Mouse (Mus musculus) neural tube, embryonic 12.5 days (tissue): Measurements from ENCODE around the gene Sclt1. TPM values are rescaled to one million over a fixed set of nuclear protein-coding genes. Genes with fewer than 3 reads are reported as not detected.

Experiments used
- ATAC-seq: fragments of 200-750 bp; cut with Nextera tagmentation; 2 replicates; pipeline ENCODE4 v1.8.0; 2017; ENCODE audit warnings: low read depth, mild to moderate bottlenecking, moderate TSS enrichment, moderate library complexity; ENCODE audit not compliant: low FRiP score
- H3K27ac ChIP-seq: fragments of 300-500 bp; sonication (generic); 2 replicates; pipeline ENCODE4 v1.5.1; 2016
- H3K27me3 ChIP-seq: fragments of 300-500 bp; sonication (generic); replicated peaks from 2 replicates; pipeline ENCODE4 v1.6.1; 2016; ENCODE audit warnings: mild to moderate bottlenecking
- H3K36me3 ChIP-seq: fragments of 300-500 bp; sonication (generic); 2 replicates; pipeline ENCODE4 v1.6.1; 2016; ENCODE audit warnings: mild to moderate bottlenecking
- H3K4me1 ChIP-seq: fragments of 300-500 bp; sonication (generic); 2 replicates; pipeline ENCODE4 v1.6.1; 2016
- H3K4me2 ChIP-seq: fragments of 300-500 bp; sonication (generic); replicated peaks from 2 replicates; pipeline ENCODE4 v1.6.1; 2016; ENCODE audit warnings: mild to moderate bottlenecking
- H3K4me3 ChIP-seq: fragments of 300-500 bp; sonication (generic); 2 replicates; pipeline ENCODE4 v1.5.1; 2016
- H3K9ac ChIP-seq: fragments of 300-500 bp; sonication (generic); 2 replicates; pipeline ENCODE4 v1.6.1; 2016; ENCODE audit warnings: mild to moderate bottlenecking
- H3K9me3 ChIP-seq: fragments of 300-500 bp; sonication (generic); 2 replicates; pipeline ENCODE4 v1.6.1; 2016; ENCODE audit warnings: mild to moderate bottlenecking
- WGBS: fragments of 180-500 bp; shearing (Covaris S2); methylation state at CpG from one replicate; pipeline ENCODE4 v1.1.7; 2016; 5-methylcytosine and 5-hydroxymethylcytosine counted together
- polyA plus RNA-seq: library from polyadenylated mRNA; unstranded; fragments of >200 nt; fragmentation: Nextera tagmentation; extraction: Ambion mirVana; gene quantifications from 2 replicates; pipeline ENCODE4 v1.2.1, GENCODE M21; 2016

Gene Sclt1
- polyA plus RNA-seq, 1 experiment from 2014 or later, result 24.5 TPM

GRCm38 (mm10) chr3:41581436-41581835 lies 160.9 kb downstream of the Sclt1 start:
- H3K27me3 ChIP-seq, result no peaks in the 10 kb centered on the region
- no peaks in the 10 kb centered on the region for H3K9me3 ChIP-seq
- no peaks in the 10 kb centered on the region for H3K36me3 ChIP-seq
- H3K9ac ChIP-seq, result peak overlapping the region; percentile 21; the same call in 1 of the 2 replicates
- no peak overlapping the region for H3K4me3 ChIP-seq
- peaks cover 27% of the 10 kb centered on the region for H3K4me1 ChIP-seq
- ATAC-seq, result no peak
- 28% methylated on average over 8 of the region's 8 CpGs for WGBS
- no peak overlapping the region for H3K27ac ChIP-seq
- H3K4me2 ChIP-seq, result no peak overlapping the region

DNA sequence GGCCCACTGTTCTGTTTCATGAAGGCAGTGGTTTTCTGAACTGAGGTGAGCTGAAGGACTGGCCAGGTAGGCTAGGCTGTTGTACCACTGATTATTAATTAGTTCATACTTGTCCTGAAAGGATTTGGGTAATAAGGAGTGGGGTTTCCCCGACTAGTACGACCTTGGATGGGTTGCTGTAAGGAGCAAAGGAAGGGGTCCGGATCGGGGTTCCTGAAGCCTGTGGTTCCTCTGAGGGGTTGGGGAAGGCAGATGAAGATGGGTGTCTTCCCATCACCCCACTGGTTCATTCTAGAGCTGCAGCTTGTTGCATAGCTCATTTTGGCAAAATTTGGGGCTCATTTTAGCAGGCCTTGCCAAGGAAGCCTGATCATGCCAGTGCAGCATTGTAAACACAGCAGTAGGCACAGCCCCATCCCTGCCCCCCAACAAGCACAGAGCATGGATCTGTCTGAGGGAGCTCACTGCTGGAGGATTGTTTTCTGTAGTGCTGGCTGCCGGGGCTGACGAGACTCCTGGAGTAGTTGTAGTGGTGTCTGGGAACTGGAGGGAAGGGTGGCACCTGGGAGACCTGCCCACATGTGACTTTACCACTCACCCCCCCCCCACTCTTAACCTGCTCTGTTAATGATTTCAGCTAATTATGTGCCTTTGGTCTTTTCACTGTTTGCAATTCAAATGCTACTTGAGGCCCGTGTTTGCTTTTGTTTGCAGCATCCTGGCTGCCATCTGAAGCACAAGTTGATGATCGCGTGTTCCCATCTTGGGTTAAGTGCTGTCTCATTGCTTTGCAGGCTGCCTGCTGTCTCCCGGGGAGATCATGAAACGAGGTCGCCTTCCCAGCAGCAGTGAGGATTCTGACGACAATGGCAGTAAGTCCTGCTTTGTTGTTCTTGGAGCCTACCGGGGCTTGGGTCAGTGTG lies 161.7 kb downstream of the Sclt1 start:
- H3K4me3 ChIP-seq, result no peak overlapping the region
- H3K4me1 ChIP-seq, result peaks cover 27% of the 10 kb centered on the region
- H3K4me2 ChIP-seq, result peak overlapping the region; percentile 12; the same call in 1 of the 2 replicates
- H3K27me3 ChIP-seq, result no peaks in the 10 kb centered on the region
- peak overlapping the region; percentile 21; the same call in 1 of the 2 replicates for H3K9ac ChIP-seq
- no peak overlapping the region for H3K27ac ChIP-seq
- ATAC-seq, result 0 out of 2 replicates have a peak, but pooled peaks have one; percentile 25
- H3K9me3 ChIP-seq, result no peaks in the 10 kb centered on the region
- H3K36me3 ChIP-seq, result no peaks in the 10 kb centered on the region
- 29% methylated on average over 14 of the region's 14 CpGs for WGBS

DNA sequence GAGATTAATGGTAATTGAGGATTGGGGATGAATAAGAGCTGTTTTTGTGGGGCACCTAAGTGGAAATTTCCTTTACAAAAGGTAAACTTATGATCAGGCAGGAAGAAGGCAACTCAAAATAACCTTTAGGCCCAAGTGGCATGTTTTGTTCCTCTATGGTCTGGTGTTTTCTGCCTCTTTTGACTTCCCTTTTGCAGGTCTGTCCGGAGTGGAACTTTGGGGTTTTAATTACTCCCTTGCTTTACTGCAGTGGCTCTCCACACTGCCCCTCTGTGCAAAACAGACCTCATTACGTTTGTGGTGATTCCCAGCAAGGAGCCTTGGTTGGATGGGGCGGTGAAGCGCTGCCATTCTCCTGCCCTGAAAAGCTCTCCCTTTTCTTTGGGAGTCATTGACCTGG lies 162.4 kb downstream of the Sclt1 start:
- Histone ChIP-seq H3K36me3 (no peaks in the 10 kb centered on the region), H3K4me3 (no peak overlapping the region), H3K27me3 (no peaks in the 10 kb centered on the region), H3K4me1 (peaks cover 33% of the 10 kb centered on the region), H3K27ac (no peak overlapping the region), H3K9me3 (no peaks in the 10 kb centered on the region), H3K4me2 (no peak overlapping the region), H3K9ac (no peak overlapping the region)
- no peak for ATAC-seq
- 18% methylated on average over 4 of the region's 4 CpGs for WGBS

GRCm38 (mm10) chr3:41577240-41577639 lies 165.1 kb downstream of the Sclt1 start:
- no peak overlapping the region for H3K27ac ChIP-seq
- no peaks in the 10 kb centered on the region for H3K27me3 ChIP-seq
- WGBS, result 81% methylated on average over 2 of the region's 2 CpGs
- no peak overlapping the region for H3K4me3 ChIP-seq
- H3K4me2 ChIP-seq, result no peak overlapping the region
- no peak overlapping the region for H3K9ac ChIP-seq
- no peaks in the 10 kb centered on the region for H3K9me3 ChIP-seq
- H3K4me1 ChIP-seq, result peaks cover 38% of the 10 kb centered on the region
- H3K36me3 ChIP-seq, result no peaks in the 10 kb centered on the region
- ATAC-seq, result no peak

Other genes with a start within 250 kb of the Sclt1 start
- 14.0 and 14.4 TPM in 2 replicates for gene Jade1, start 186.8 kb downstream of the Sclt1 start, polyA plus RNA-seq
- gene D3Ertd751e, start 97 bp upstream of the Sclt1 start, polyA plus RNA-seq, result 16.9 and 18.7 TPM in 2 replicates